Mouse (Mus musculus): ENCODE measurements around the gene Guf1. TPM values are rescaled to one million over a fixed set of nuclear protein-coding genes. Genes with fewer than 3 reads are reported as not detected.
A peak's percentile ranks its signal among the peaks of the same experiment; 100 is the strongest.

Guf1 gene
- polyA plus RNA-seq, 1 experiment from 2014 or later = 52.1 TPM

DNA sequence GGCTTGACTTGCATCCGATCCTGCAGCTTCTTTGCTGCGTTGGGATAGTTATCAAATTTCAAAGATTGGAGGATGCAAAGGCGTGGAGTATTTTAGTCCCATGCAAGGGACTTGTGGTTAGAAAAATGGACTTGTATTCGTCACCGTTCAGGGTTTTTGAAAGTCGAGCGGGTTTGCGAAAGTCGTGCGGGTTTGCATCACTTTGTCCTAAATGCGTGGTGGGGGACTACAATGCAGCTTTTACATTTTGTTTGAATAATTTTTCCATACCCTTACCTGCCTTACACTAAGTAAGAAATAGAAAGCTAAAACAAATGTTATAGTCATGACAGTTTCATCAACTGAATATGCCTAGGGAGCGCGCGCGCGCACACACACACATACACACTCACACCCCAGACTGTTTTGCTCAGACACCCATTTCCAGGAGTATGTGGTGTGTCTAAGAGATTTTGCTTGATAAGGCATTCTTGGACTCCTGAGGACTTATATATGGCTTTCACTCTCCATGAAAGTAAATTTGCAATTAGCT lies 747 bp downstream of the Guf1 start:
- peak; percentile 32 for ATAC-seq
- H3K27me3 ChIP-seq (ENCODE audit: control insufficient read depth, insufficient read depth, low read depth, low read length) = no peaks in the 10 kb centered on the region
- H3K4me3 ChIP-seq (ENCODE audit: low read depth, low read length) = peak overlapping the region; percentile 95
- no peaks in the 10 kb centered on the region for H3K9me3 ChIP-seq (replicated peaks; ENCODE audit: control insufficient read depth, low read length, poor library complexity, severe bottlenecking)
- H3K4me1 ChIP-seq (ENCODE audit: control insufficient read depth, insufficient read depth, low read length) = peaks cover 10% of the 10 kb centered on the region
- H3K36me3 ChIP-seq (ENCODE audit: control insufficient read depth, insufficient read depth, low read length) = no peaks in the 10 kb centered on the region; the same call in 1 of the 2 replicates
- H3K9ac ChIP-seq (ENCODE audit: low read depth, low read length) = peak overlapping the region; percentile 98
- peak overlapping the region; percentile 96 for H3K27ac ChIP-seq (ENCODE audit: low read length)
- H3K4me2 ChIP-seq (ENCODE audit: low read length) = peak overlapping the region; percentile 82
- 11% methylated on average over 16 of the region's 16 CpGs for WGBS

DNA sequence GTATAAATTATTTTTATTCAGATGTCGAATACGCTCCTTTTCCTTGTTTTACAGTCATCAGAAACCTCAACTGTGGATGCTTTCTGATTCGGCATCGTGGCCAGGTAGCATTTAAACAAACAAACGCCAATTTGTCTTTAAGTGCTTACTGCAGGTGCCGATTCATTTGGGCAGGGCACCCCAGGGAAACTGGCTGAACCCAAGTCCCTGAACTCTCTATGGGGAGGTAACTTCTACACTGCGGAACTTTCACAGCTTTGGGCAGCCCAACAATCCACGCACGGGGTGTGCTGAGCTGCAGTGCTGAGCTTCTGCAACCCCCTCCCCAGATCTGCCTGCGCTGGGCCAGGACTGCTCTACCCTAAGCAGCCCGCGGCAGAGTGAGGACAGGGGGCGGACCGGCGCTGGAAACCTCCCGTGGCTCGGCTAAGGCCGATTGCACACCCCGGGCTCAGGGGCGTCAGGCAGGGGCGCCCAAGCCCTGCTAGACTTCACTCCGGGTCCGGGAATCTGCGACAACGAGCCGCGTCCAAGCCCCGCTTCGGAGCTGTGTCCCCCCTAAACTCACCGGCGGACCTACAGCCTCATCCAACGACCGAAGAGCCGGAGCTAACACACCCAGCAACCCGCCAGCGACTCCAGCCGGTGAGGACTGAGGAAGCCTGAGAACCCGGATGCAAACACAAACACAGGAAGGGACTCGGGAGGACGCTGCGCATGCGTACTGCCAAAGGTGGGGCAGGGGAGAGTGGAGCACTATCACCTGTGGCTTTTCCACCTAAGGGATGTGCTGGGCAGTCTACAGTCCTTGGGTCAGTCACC lies 35.1 kb downstream of the Guf1 start, which contains the start of gene Gnpda2:
Gnpda2 (minus strand) TSS at position 701 of the 822 bp plus-strand sequence.
- H3K27ac ChIP-seq (ENCODE audit: low read length) = peak within 1 kb of the TSS; percentile 89
- H3K4me2 ChIP-seq (ENCODE audit: low read length) = peak within 1 kb of the TSS; percentile 87
- no peaks in the 10 kb centered on the region for H3K9me3 ChIP-seq (replicated peaks; ENCODE audit: control insufficient read depth, low read length, poor library complexity, severe bottlenecking)
- ATAC-seq = peak; percentile 97
- H3K4me3 ChIP-seq (ENCODE audit: low read depth, low read length) = peak within 1 kb of the TSS; percentile 73
- no peaks in the 10 kb centered on the region for H3K27me3 ChIP-seq (ENCODE audit: control insufficient read depth, insufficient read depth, low read depth, low read length)
- H3K4me1 ChIP-seq (ENCODE audit: control insufficient read depth, insufficient read depth, low read length) = peaks cover 10% of the 10 kb centered on the region
- 3% methylated on average over 42 of the region's 42 CpGs for WGBS
- peak within 1 kb of the TSS; percentile 86 for H3K9ac ChIP-seq (ENCODE audit: low read depth, low read length)
- H3K36me3 ChIP-seq (ENCODE audit: control insufficient read depth, insufficient read depth, low read length) = 0 out of 2 replicates have a peak, but pooled peaks cover 2% of the 10 kb centered on the region

DNA sequence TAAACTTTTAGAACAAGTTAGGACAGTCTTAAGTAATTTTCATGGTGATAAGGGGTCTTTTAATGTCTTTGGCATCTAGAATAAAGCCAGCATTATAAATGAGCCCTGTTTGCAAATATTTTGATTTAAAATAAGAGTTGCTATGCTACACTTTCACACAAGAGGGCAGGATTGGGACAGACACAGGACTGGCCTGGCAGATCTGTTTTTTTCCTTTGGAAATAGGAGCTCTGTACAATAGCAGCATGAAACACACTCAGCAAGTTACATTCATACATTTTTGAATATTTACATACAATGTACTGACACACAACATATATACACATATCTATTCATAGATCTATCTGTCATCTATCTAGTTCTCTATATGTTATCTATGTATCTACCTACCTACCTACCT lies 44.3 kb downstream of the Guf1 start:
- H3K4me1 ChIP-seq (ENCODE audit: control insufficient read depth, insufficient read depth, low read length) = no peaks in the 10 kb centered on the region
- no peaks in the 10 kb centered on the region for H3K36me3 ChIP-seq (ENCODE audit: control insufficient read depth, insufficient read depth, low read length)
- no peak overlapping the region for H3K4me2 ChIP-seq (ENCODE audit: low read length)
- peak; percentile 75; the same call in 1 of the 2 replicates for ATAC-seq
- H3K27ac ChIP-seq (ENCODE audit: low read length) = no peak overlapping the region
- no peaks in the 10 kb centered on the region for H3K9me3 ChIP-seq (replicated peaks; ENCODE audit: control insufficient read depth, low read length, poor library complexity, severe bottlenecking)
- no peak overlapping the region for H3K4me3 ChIP-seq (ENCODE audit: low read depth, low read length)
- no peak overlapping the region for H3K9ac ChIP-seq (ENCODE audit: low read depth, low read length)
- H3K27me3 ChIP-seq (ENCODE audit: control insufficient read depth, insufficient read depth, low read depth, low read length) = no peaks in the 10 kb centered on the region

DNA sequence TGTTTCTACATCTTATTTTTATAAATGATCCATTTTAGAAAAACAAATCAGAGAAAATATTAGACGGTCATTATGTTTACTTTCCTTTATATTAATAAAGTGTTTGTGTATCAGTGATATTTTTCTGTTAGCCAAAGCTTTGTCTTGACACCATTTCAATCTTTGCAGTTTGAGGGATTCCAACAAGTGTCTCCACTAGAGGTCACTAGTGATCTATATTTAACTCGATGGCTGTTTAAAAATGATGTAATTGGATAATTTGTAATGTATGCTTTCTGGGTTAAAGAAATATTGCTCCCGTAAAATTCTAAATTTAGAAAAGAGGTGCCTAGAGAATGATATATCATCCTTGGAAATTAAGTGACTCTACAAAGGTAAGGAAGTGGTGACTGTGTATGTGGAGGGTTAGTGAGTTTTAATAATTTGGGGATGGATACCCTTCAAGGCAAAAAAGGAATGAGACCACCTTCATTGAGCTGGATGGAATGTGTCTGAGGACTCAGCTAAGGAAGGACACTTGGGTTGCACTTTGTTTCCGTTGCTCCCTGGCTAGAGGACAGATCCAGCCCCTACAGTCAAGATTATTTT lies 56.6 kb downstream of the Guf1 start:
- no peaks in the 10 kb centered on the region for H3K9me3 ChIP-seq (replicated peaks; ENCODE audit: control insufficient read depth, low read length, poor library complexity, severe bottlenecking)
- H3K4me1 ChIP-seq (ENCODE audit: control insufficient read depth, insufficient read depth, low read length) = no peaks in the 10 kb centered on the region
- no peaks in the 10 kb centered on the region for H3K36me3 ChIP-seq (ENCODE audit: control insufficient read depth, insufficient read depth, low read length)
- no peaks in the 10 kb centered on the region for H3K27me3 ChIP-seq (ENCODE audit: control insufficient read depth, insufficient read depth, low read depth, low read length)
- no peak overlapping the region for H3K9ac ChIP-seq (ENCODE audit: low read depth, low read length)
- ATAC-seq = peak; percentile 58; the same call in 1 of the 2 replicates
- WGBS = 22% methylated on average over 4 of the region's 4 CpGs
- H3K4me3 ChIP-seq (ENCODE audit: low read depth, low read length) = no peak overlapping the region
- H3K27ac ChIP-seq (ENCODE audit: low read length) = no peak overlapping the region
- no peak overlapping the region for H3K4me2 ChIP-seq (ENCODE audit: low read length)

DNA sequence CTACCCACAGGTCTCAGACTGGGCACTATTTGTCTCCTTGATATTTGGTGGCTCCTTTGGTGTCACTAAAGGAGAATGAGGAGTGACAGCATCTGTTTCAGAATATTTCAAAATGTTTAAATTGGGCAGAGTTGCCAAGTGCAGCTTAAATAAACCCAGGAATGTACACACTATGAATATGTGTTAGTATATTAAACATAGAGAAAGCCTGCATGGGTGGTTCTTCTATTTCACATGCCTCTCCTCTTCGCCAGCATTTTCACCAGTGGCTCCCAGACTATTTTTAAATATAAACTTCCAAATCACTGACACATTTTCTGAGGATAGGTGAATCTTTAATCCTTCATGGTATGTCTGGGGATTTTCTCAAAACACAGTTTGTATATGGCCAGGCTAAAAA lies 64.2 kb downstream of the Guf1 start:
- H3K4me2 ChIP-seq (ENCODE audit: low read length) = no peak overlapping the region
- no peaks in the 10 kb centered on the region for H3K9me3 ChIP-seq (replicated peaks; ENCODE audit: control insufficient read depth, low read length, poor library complexity, severe bottlenecking)
- H3K4me1 ChIP-seq (ENCODE audit: control insufficient read depth, insufficient read depth, low read length) = no peaks in the 10 kb centered on the region
- WGBS = 83% methylated on average over 1 of the region's 1 CpGs
- H3K27me3 ChIP-seq (ENCODE audit: control insufficient read depth, insufficient read depth, low read depth, low read length) = no peaks in the 10 kb centered on the region
- no peak overlapping the region for H3K27ac ChIP-seq (ENCODE audit: low read length)
- no peak for ATAC-seq
- no peaks in the 10 kb centered on the region for H3K36me3 ChIP-seq (ENCODE audit: control insufficient read depth, insufficient read depth, low read length)
- no peak overlapping the region for H3K9ac ChIP-seq (ENCODE audit: low read depth, low read length)
- no peak overlapping the region for H3K4me3 ChIP-seq (ENCODE audit: low read depth, low read length)

Other genes with a start within 250 kb of the Guf1 start
- gene Kctd8, start 215.2 kb upstream of the Guf1 start, polyA plus RNA-seq (2015; fragmentation: Nextera tagmentation; extraction: Ambion mirVana) = 18.6 and 21.1 TPM in 2 replicates
- gene Yipf7, start 14.3 kb upstream of the Guf1 start, polyA plus RNA-seq (2015; fragmentation: Nextera tagmentation; extraction: Ambion mirVana) = not detected in 2 replicates
- gene Gnpda2, start 35.4 kb downstream of the Guf1 start, polyA plus RNA-seq (2015; fragmentation: Nextera tagmentation; extraction: Ambion mirVana) = 27.1 and 32.9 TPM in 2 replicates